Mouse (Mus musculus) forebrain, embryonic 13.5 days (tissue): ENCODE measurements around the gene Zbtb16. TPM values are rescaled to one million over a fixed set of nuclear protein-coding genes. Genes with fewer than 3 reads are reported as not detected.
A peak's percentile ranks its signal among the peaks of the same experiment; 100 is the strongest.

Experiments used
- ATAC-seq: fragments of 200-750 bp; cut with Nextera tagmentation; 2 replicates; pipeline ENCODE4 v1.8.0; 2017
- H3K27ac ChIP-seq: fragments of 300-500 bp; sonication (generic); 2 replicates; pipeline ENCODE4 v1.5.1; 2015; ENCODE audit warnings: inconsistent platforms, mild to moderate bottlenecking, moderate library complexity
- H3K27me3 ChIP-seq: fragments of 300-500 bp; sonication (generic); 2 replicates; pipeline ENCODE4 v1.6.1; 2015; ENCODE audit warnings: mild to moderate bottlenecking, inconsistent platforms
- H3K36me3 ChIP-seq: fragments of 300-500 bp; sonication (generic); 2 replicates; pipeline ENCODE4 v1.6.1; 2015; ENCODE audit warnings: mild to moderate bottlenecking, inconsistent platforms; ENCODE audit not compliant: poor library complexity, severe bottlenecking
- H3K4me1 ChIP-seq: fragments of 300-500 bp; sonication (generic); 2 replicates; pipeline ENCODE4 v1.6.1; 2015; ENCODE audit warnings: inconsistent platforms
- H3K4me2 ChIP-seq: fragments of 300-500 bp; sonication (generic); 2 replicates; pipeline ENCODE4 v1.6.1; 2015; ENCODE audit warnings: inconsistent platforms, mild to moderate bottlenecking, moderate library complexity
- H3K4me3 ChIP-seq: fragments of 300-500 bp; sonication (generic); 2 replicates; pipeline ENCODE4 v1.5.1; 2015; ENCODE audit warnings: mild to moderate bottlenecking, inconsistent platforms
- H3K9ac ChIP-seq: fragments of 300-500 bp; sonication (generic); 2 replicates; pipeline ENCODE4 v1.6.1; 2015; ENCODE audit warnings: mild to moderate bottlenecking, inconsistent platforms
- H3K9me3 ChIP-seq: fragments of 300-500 bp; sonication (generic); replicated peaks from 2 replicates; pipeline ENCODE4 v1.6.1; 2016; ENCODE audit warnings: inconsistent platforms
- WGBS: fragments of 180-500 bp; shearing (Covaris S2); methylation state at CpG from one replicate; pipeline ENCODE4 v1.1.7; 2015; 5-methylcytosine and 5-hydroxymethylcytosine counted together
- polyA plus RNA-seq: library from polyadenylated mRNA; unstranded; fragments of >200 nt; fragmentation: Nextera tagmentation; extraction: Ambion mirVana; gene quantifications from 2 replicates; pipeline ENCODE4 v1.2.1, GENCODE M21; 2015

Zbtb16 gene
- polyA plus RNA-seq, 1 experiment from 2014 or later = 3.2 TPM

DNA sequence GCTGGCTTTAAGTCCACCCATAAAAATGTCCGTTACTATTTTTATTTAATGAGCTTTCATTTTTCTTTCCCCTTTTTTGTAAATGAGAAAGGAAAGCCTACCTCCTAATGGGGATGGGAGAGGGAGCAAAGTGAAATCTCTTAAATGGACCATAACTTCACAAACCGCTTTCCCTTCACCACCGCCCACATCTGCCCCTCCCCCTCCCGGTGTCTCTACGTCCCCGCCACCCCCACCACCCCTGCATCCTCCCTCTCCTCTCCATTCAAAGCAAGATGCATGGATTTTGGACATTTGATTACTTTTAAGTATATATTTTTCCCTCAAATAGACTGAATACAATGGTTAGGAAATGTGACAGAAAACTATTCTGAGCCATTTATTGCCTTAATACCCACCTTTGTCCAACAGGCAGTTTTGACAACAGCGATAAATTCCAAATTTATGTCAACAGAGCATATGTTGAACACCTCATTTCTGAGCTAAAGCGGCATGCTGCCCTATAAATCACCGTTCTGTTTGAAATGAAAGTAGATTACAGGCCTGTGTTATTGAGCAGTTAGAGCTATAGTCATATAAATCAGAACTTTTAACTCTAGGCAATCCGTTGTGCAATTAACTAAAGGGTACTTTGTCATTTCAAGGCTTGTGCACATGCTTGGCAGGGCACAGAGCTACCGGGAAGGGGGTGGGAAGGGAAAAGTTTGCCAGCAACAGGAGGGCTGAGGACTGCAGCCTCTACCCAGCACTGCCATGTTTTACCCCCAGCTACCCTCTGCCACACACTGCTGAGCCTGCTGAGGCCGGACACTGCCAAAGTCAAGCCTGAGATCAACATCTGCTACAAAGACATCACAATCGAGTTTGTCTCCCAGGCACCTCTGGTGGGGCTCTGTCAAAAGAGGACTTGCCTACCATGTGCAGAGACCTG lies 78.1 kb downstream of the Zbtb16 start:
- Histone ChIP-seq H3K27me3 (no peaks in the 10 kb centered on the region), H3K9ac (no peak overlapping the region), H3K9me3 (no peaks in the 10 kb centered on the region), H3K27ac (no peak overlapping the region), H3K4me1 (peaks cover 46% of the 10 kb centered on the region), H3K4me3 (no peak overlapping the region), H3K36me3 (no peaks in the 10 kb centered on the region), H3K4me2 (no peak overlapping the region)
- no peak for ATAC-seq
- WGBS = 59% methylated on average over 13 of the region's 13 CpGs

- ATAC-seq = peak; percentile 50; the same call in 1 of the 2 replicates
- 11% methylated on average over 10 of the region's 10 CpGs for WGBS
- H3K9me3 ChIP-seq = no peaks in the 10 kb centered on the region
- peaks cover 36% of the 10 kb centered on the region for H3K4me1 ChIP-seq
- H3K4me2 ChIP-seq = no peak overlapping the region
- H3K9ac ChIP-seq = no peak overlapping the region
- H3K27ac ChIP-seq = no peak overlapping the region
- no peaks in the 10 kb centered on the region for H3K27me3 ChIP-seq
- no peaks in the 10 kb centered on the region for H3K36me3 ChIP-seq
- no peak overlapping the region for H3K4me3 ChIP-seq
Observed at GRCm38 (mm10) chr9:48756261-48756812, 79.7 kb downstream of the Zbtb16 start.

- 17% methylated on average over 9 of the region's 9 CpGs for WGBS
- no peak for ATAC-seq
- no peak overlapping the region for H3K27ac ChIP-seq
- H3K4me1 ChIP-seq = peaks cover 28% of the 10 kb centered on the region
- H3K36me3 ChIP-seq = no peaks in the 10 kb centered on the region
- H3K9ac ChIP-seq = no peak overlapping the region
- no peaks in the 10 kb centered on the region for H3K9me3 ChIP-seq
- H3K4me2 ChIP-seq = no peak overlapping the region
- H3K27me3 ChIP-seq = no peaks in the 10 kb centered on the region
- H3K4me3 ChIP-seq = no peak overlapping the region
Observed at GRCm38 (mm10) chr9:48755438-48756070, 80.5 kb downstream of the Zbtb16 start.

DNA sequence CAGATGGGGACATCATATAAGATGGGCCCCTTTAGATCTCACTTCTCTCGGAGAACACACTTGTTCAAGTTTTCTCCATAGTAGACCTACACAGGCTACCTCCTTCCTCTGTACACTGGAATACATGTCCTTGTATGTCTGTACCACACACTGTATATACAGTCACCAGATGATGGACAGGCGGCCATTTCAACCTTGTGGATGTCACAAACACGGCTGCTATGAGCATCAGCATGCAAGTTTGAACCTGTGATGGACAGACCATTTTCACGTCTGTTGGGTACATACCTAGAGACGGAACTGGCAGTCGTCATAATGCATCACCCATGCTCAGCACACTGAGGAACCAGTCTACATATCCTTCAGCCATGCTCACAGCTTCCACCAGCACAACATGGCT lies 81.6 kb downstream of the Zbtb16 start:
- Histone ChIP-seq H3K4me2 (no peak overlapping the region), H3K4me3 (no peak overlapping the region), H3K4me1 (peaks cover 19% of the 10 kb centered on the region), H3K27me3 (no peaks in the 10 kb centered on the region), H3K9ac (no peak overlapping the region), H3K36me3 (no peaks in the 10 kb centered on the region), H3K27ac (no peak overlapping the region), H3K9me3 (no peaks in the 10 kb centered on the region)
- no peak for ATAC-seq
- 94% methylated on average over 6 of the region's 6 CpGs for WGBS

DNA sequence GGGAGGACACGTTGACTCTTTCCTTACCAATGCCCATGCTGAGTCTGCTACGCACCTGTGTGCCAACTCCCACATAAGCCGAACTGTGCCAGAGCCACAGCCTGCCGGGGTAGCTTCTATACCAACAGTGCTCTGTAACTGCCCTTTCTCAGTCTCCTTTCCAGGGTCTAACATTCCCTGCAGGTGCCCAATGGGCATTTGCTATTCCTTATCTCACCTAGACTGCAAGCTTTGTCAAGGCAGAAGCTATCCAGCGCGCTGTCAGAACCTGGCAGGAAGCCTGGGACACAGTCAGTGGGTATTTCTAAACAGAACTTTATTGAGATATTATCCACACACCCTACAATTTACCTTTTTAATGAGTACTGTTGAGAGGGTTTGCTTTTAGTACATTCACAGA lies 82.1 kb downstream of the Zbtb16 start:
- no peaks in the 10 kb centered on the region for H3K27me3 ChIP-seq
- peaks cover 19% of the 10 kb centered on the region for H3K4me1 ChIP-seq
- H3K9ac ChIP-seq = no peak overlapping the region
- no peak for ATAC-seq
- H3K9me3 ChIP-seq = no peaks in the 10 kb centered on the region
- H3K4me2 ChIP-seq = no peak overlapping the region
- no peak overlapping the region for H3K27ac ChIP-seq
- no peak overlapping the region for H3K4me3 ChIP-seq
- 93% methylated on average over 6 of the region's 6 CpGs for WGBS
- H3K36me3 ChIP-seq = no peaks in the 10 kb centered on the region

- Histone ChIP-seq H3K4me2 (no peak overlapping the region), H3K4me3 (no peak overlapping the region), H3K4me1 (peaks cover 13% of the 10 kb centered on the region), H3K27ac (no peak overlapping the region), H3K27me3 (no peaks in the 10 kb centered on the region), H3K36me3 (no peaks in the 10 kb centered on the region), H3K9me3 (no peaks in the 10 kb centered on the region), H3K9ac (no peak overlapping the region)
- WGBS = 88% methylated on average over 3 of the region's 3 CpGs
- ATAC-seq = no peak
Observed at GRCm38 (mm10) chr9:48751900-48752299, 84.1 kb downstream of the Zbtb16 start.

DNA sequence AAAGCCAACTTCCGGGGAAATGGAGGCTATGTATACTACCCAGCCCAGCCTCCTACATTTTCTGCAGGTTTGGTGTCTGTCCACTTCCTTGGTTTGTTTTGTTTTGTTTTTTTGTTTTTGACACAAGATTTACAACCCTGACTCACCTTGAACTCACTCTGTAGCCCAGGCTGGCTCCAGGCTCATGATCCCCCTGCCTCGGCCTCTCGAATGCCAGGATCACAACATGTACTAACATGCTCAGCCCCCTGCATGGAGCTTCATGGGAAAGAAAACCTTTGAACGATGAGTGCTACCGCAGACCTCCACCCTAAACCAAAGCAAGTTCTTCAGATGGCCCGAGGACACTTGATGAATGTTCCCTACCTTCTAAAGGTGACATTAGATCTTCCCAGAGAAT lies 86.4 kb downstream of the Zbtb16 start:
- Histone ChIP-seq H3K4me1 (0 out of 2 replicates have a peak, but pooled peaks cover 2% of the 10 kb centered on the region), H3K9me3 (no peaks in the 10 kb centered on the region), H3K36me3 (no peaks in the 10 kb centered on the region), H3K27me3 (no peaks in the 10 kb centered on the region; the same call in 1 of the 2 replicates), H3K4me2 (no peak overlapping the region), H3K4me3 (no peak overlapping the region), H3K9ac (no peak overlapping the region), H3K27ac (no peak overlapping the region)
- 95% methylated on average over 6 of the region's 6 CpGs for WGBS
- ATAC-seq = no peak

DNA sequence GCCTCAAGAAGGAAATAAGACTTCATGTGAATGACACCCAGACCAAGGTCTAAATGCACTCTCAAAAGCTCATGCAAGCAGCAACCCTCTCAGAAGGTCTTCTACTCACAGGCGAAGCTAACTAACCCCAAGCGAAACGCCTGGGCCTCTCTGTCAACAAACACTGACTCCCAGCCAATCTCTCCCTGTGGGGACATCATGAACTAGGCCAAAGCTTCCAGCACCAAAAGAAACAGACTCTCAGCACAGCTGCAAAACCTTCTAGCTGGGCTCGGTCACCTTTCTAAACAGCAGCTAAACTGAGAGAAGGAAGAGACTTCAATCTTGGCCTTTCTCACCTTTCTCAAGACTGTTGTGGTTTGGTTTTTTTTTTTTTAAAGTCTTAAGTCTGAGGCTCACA lies 86.9 kb downstream of the Zbtb16 start:
- Histone ChIP-seq H3K4me2 (no peak overlapping the region), H3K27ac (no peak overlapping the region), H3K4me1 (0 out of 2 replicates have a peak, but pooled peaks cover 7% of the 10 kb centered on the region), H3K4me3 (no peak overlapping the region), H3K9me3 (no peaks in the 10 kb centered on the region), H3K36me3 (no peaks in the 10 kb centered on the region), H3K9ac (no peak overlapping the region), H3K27me3 (no peaks in the 10 kb centered on the region; the same call in 1 of the 2 replicates)
- ATAC-seq = no peak
- 90% methylated on average over 4 of the region's 4 CpGs for WGBS

- H3K36me3 ChIP-seq = no peaks in the 10 kb centered on the region
- H3K4me2 ChIP-seq = no peak overlapping the region
- ATAC-seq = no peak
- H3K9ac ChIP-seq = no peak overlapping the region
- no peak overlapping the region for H3K27ac ChIP-seq
- H3K4me3 ChIP-seq = no peak overlapping the region
- H3K9me3 ChIP-seq = no peaks in the 10 kb centered on the region
- no peaks in the 10 kb centered on the region; the same call in 1 of the 2 replicates for H3K27me3 ChIP-seq
- H3K4me1 ChIP-seq = 0 out of 2 replicates have a peak, but pooled peaks cover 11% of the 10 kb centered on the region
- WGBS = 98% methylated on average over 4 of the region's 4 CpGs
Observed at GRCm38 (mm10) chr9:48748761-48749160, 87.3 kb downstream of the Zbtb16 start.

DNA sequence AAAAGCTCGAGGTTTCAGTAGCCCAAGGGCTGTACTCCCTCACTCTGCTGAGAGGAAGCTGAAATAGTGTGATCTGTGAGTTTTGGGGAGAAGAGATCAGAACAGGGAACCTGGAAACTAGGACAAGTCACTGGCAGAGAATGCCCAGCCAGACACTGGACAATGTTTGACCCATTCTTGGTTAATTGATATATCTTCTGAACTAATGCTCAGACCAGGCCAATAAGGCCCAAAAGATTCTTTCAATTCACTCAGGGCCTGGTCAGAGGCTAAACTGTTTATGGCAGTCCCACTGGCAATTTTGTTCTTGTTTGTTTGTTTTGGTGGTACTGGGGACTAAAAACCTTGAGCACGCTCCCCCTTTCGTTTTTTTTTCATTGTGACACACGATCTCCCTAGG lies 87.8 kb downstream of the Zbtb16 start:
- Histone ChIP-seq H3K4me3 (no peak overlapping the region), H3K4me2 (no peak overlapping the region), H3K9me3 (no peaks in the 10 kb centered on the region), H3K27me3 (no peaks in the 10 kb centered on the region; the same call in 1 of the 2 replicates), H3K9ac (no peak overlapping the region), H3K36me3 (no peaks in the 10 kb centered on the region), H3K4me1 (0 out of 2 replicates have a peak, but pooled peaks cover 11% of the 10 kb centered on the region), H3K27ac (no peak overlapping the region)
- no peak for ATAC-seq
- WGBS = 84% methylated on average over 4 of the region's 4 CpGs

DNA sequence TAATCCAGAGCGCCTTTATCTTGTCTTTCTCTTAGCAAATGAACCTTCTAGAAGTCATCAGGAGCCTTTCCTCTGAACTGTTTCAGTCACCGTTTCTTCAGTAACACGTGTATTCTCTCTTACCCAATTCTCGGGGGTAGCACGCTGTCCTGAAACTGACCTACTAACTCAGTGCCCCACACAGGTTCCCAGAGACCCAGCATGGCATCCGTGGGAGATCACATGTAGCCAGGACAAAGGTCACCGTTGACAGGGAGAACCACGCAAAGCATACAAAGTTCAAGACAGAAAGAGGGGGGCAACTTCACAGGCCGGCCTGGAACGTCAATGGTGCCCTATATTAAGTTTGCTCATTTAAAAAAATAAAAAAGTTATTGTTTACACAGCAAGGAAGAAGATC lies 89.5 kb downstream of the Zbtb16 start:
- H3K4me1 ChIP-seq = 0 out of 2 replicates have a peak, but pooled peaks cover 11% of the 10 kb centered on the region
- H3K9me3 ChIP-seq = no peaks in the 10 kb centered on the region
- ATAC-seq = no peak
- no peaks in the 10 kb centered on the region for H3K36me3 ChIP-seq
- no peak overlapping the region for H3K4me2 ChIP-seq
- H3K27ac ChIP-seq = no peak overlapping the region
- no peaks in the 10 kb centered on the region; the same call in 1 of the 2 replicates for H3K27me3 ChIP-seq
- WGBS = 94% methylated on average over 10 of the region's 10 CpGs
- H3K9ac ChIP-seq = no peak overlapping the region
- no peak overlapping the region for H3K4me3 ChIP-seq
